Mouse (Mus musculus) small intestine, adult 2 months (tissue): Measurements from ENCODE around the gene Sh3d19. TPM values are rescaled to one million over a fixed set of nuclear protein-coding genes. Genes with fewer than 3 reads are reported as not detected.

Experiments
- H3K27ac ChIP-seq: fragments of 200-500 bp; 2 replicates; pipeline ENCODE4 v1.5.1; 2012; ENCODE audit warnings: low read depth, low read length, control low read depth, inconsistent platforms; ENCODE audit not compliant: insufficient read depth
- H3K27me3 ChIP-seq: fragments of 200-500 bp; 2 replicates; pipeline ENCODE4 v1.6.1; 2012; ENCODE audit warnings: mild to moderate bottlenecking, moderate library complexity, low read length, inconsistent platforms; ENCODE audit not compliant: control insufficient read depth, insufficient read depth
- H3K36me3 ChIP-seq: fragments of 200-500 bp; 2 replicates; pipeline ENCODE4 v1.6.1; 2012; ENCODE audit warnings: mild to moderate bottlenecking, low read length, control low read depth, inconsistent platforms; ENCODE audit not compliant: control insufficient read depth, insufficient read depth
- H3K4me1 ChIP-seq: fragments of 200-500 bp; 2 replicates; pipeline ENCODE4 v1.6.1; 2012; ENCODE audit warnings: low read length, inconsistent platforms, mixed read lengths; ENCODE audit not compliant: control insufficient read depth, insufficient read depth, insufficient read length
- H3K4me3 ChIP-seq: fragments of 200-500 bp; 2 replicates; pipeline ENCODE4 v1.5.1; 2012; ENCODE audit warnings: low read depth, mild to moderate bottlenecking, control low read depth, inconsistent platforms, low read length, moderate library complexity
- CTCF ChIP-seq: fragments of 200-500 bp; IDR thresholded peaks from 2 replicates; pipeline ENCODE4 v1.5.1; 2012; ENCODE audit warnings: low read depth, mild to moderate bottlenecking, control low read depth, inconsistent platforms, low read length, moderate library complexity, mixed read lengths; ENCODE audit not compliant: insufficient replicate concordance, insufficient read length; ENCODE audit errors: extremely low read depth
- POLR2A ChIP-seq: fragments of 200-500 bp; IDR thresholded peaks from 2 replicates; pipeline ENCODE4 v1.6.1; 2012; ENCODE audit warnings: low read depth, mild to moderate bottlenecking, control low read depth, inconsistent platforms, low read length, moderate library complexity
- WGBS: fragments of 180-500 bp; shearing (Covaris S2); methylation state at CpG from one replicate; pipeline ENCODE4 v1.1.7; 2018; 5-methylcytosine and 5-hydroxymethylcytosine counted together
- polyA plus RNA-seq: library from polyadenylated mRNA; depleted of rRNA; stranded (reverse); fragments of >200 nt; gene quantifications from 2 replicates; pipeline ENCODE4 v1.2.3, GENCODE M21; 2012

Gene Sh3d19
- polyA plus RNA-seq, 1 experiment = 205 TPM

GRCm38 (mm10) chr3:86011833-86012232, 40.9 kb downstream of the Sh3d19 start:
- Histone ChIP-seq H3K27me3 (no peaks in the 10 kb centered on the region), H3K36me3 (peaks cover 2% of the 10 kb centered on the region), H3K4me3 (peak overlapping the region; percentile 61), H3K4me1 (peaks cover 22% of the 10 kb centered on the region), H3K27ac (peak overlapping the region; percentile 94)
- WGBS = 22% methylated on average over 3 of the region's 3 CpGs
- TF ChIP-seq POLR2A (no peak), CTCF (no peak)

GRCm38 (mm10) chr3:86013837-86014236, 42.9 kb downstream of the Sh3d19 start:
- Histone ChIP-seq H3K27me3 (no peaks in the 10 kb centered on the region), H3K36me3 (peaks cover 4% of the 10 kb centered on the region), H3K27ac (peak overlapping the region; percentile 35), H3K4me1 (peaks cover 28% of the 10 kb centered on the region), H3K4me3 (no peak overlapping the region)
- TF ChIP-seq POLR2A = no peak
- TF ChIP-seq CTCF = no peak
- 34% methylated on average over 10 of the region's 10 CpGs for WGBS

- TF ChIP-seq POLR2A (no peak), CTCF (no peak)
- H3K27me3 ChIP-seq = no peaks in the 10 kb centered on the region
- peaks cover 5% of the 10 kb centered on the region for H3K36me3 ChIP-seq
- peaks cover 21% of the 10 kb centered on the region; the same call in 1 of the 2 replicates for H3K4me1 ChIP-seq
- WGBS = 26% methylated on average over 1 of the region's 1 CpGs
- H3K27ac ChIP-seq = peak overlapping the region; percentile 45; the same call in 1 of the 2 replicates
- no peak overlapping the region for H3K4me3 ChIP-seq
Measured at GRCm38 (mm10) chr3:86016965-86017364, 46.1 kb downstream of the Sh3d19 start.

- WGBS = 63% methylated on average over 8 of the region's 8 CpGs
- H3K27me3 ChIP-seq = no peaks in the 10 kb centered on the region
- TF ChIP-seq POLR2A = no peak
- H3K4me1 ChIP-seq = peaks cover 18% of the 10 kb centered on the region; the same call in 1 of the 2 replicates
- peak overlapping the region; percentile 58; the same call in 1 of the 2 replicates for H3K27ac ChIP-seq
- H3K4me3 ChIP-seq = no peak overlapping the region
- H3K36me3 ChIP-seq = peaks cover 5% of the 10 kb centered on the region
Measured at GRCm38 (mm10) chr3:86017484-86017883, 46.6 kb downstream of the Sh3d19 start.

- 57% methylated on average over 16 of the region's 16 CpGs for WGBS
Measured at GRCm38 (mm10) chr3:86020921-86021650, 50.2 kb downstream of the Sh3d19 start.

GRCm38 (mm10) chr3:86021651-86022050, 50.7 kb downstream of the Sh3d19 start:
- no peaks in the 10 kb centered on the region for H3K27me3 ChIP-seq
- peaks cover 9% of the 10 kb centered on the region; the same call in 1 of the 2 replicates for H3K4me1 ChIP-seq
- H3K36me3 ChIP-seq = peaks cover 6% of the 10 kb centered on the region
- H3K27ac ChIP-seq = no peak overlapping the region
- no peak for TF ChIP-seq CTCF
- no peak for TF ChIP-seq POLR2A
- WGBS = 94% methylated on average over 4 of the region's 4 CpGs
- H3K4me3 ChIP-seq = no peak overlapping the region

More at GRCm38 (mm10) chr3:86020921-86021650, 50.2 kb downstream of the Sh3d19 start:
- Histone ChIP-seq H3K27me3 (no peaks in the 10 kb centered on the region), H3K36me3 (peaks cover 7% of the 10 kb centered on the region), H3K4me3 (no peak overlapping the region), H3K4me1 (peaks cover 9% of the 10 kb centered on the region; the same call in 1 of the 2 replicates), H3K27ac (peak overlapping the region; percentile 1; the same call in 1 of the 2 replicates)
- no peak for TF ChIP-seq POLR2A
- no peak for TF ChIP-seq CTCF

- TF ChIP-seq CTCF (no peak), POLR2A (no peak)
- Histone ChIP-seq H3K27ac (no peak overlapping the region), H3K27me3 (no peaks in the 10 kb centered on the region), H3K4me1 (peaks cover 3% of the 10 kb centered on the region; the same call in 1 of the 2 replicates), H3K4me3 (no peak overlapping the region), H3K36me3 (peaks cover 12% of the 10 kb centered on the region)
- 52% methylated on average over 12 of the region's 12 CpGs for WGBS
Measured at GRCm38 (mm10) chr3:86024065-86024795, 53.3 kb downstream of the Sh3d19 start.
